Mouse (Mus musculus): ENCODE data around the gene Nectin2. TPM values are rescaled to one million over a fixed set of nuclear protein-coding genes. Genes with fewer than 3 reads are reported as not detected.
A peak's percentile ranks its signal among the peaks of the same experiment; 100 is the strongest.
"Not testable (repeated sequence)": the region's sequence is repeated elsewhere in the genome, so short reads cannot be mapped to it uniquely, and the experiment has no call there.

The Nectin2 gene
- total RNA-seq, 1 experiment from 2014 or later, result not detected

DNA sequence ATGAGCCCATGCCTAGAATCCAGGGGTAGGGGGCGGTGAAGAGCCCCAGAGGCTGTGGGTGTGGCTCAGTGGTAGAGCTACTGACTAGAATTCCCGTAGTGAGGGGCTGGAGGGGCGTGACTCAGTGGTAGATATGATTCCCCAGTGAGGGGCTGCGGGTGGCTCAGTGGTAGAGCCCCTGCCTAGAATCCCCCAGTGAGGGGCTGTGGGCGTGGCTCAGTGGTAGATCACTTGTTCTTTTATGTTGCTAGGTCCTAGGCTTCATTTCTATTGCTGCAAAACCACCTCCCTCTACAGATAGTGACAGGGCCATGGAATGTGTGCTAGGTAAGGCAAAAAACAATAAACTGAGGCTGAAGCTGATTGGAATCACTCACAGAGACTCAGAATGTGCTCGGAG lies 54.4 kb downstream of the Nectin2 start:
- no peak for ATAC-seq (replicated peaks; ENCODE audit: insufficient number of reproducible peaks, low FRiP score, low TSS enrichment, poor library complexity, severe bottlenecking)

DNA sequence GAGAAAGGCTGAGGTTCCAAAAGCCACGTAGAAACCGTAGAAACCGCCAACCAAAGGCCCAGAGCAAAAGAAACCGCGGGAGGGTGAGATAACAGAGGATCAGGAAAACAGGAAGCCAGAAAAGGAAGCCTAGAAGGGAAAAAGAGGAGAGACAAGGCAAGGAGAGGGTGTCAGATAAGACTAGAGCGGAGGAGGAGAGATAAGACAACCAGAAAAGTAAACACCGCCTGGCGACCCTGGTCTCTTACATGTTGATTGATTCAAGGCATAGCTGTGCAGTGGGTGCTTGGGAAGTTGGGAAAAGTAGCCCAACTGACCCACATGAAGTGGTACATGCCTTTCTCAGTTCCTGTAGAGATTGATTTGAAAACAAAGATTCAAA lies 55.1 kb downstream of the Nectin2 start:
- ATAC-seq (replicated peaks; ENCODE audit: insufficient number of reproducible peaks, low FRiP score, low TSS enrichment, poor library complexity, severe bottlenecking), result no peak

DNA sequence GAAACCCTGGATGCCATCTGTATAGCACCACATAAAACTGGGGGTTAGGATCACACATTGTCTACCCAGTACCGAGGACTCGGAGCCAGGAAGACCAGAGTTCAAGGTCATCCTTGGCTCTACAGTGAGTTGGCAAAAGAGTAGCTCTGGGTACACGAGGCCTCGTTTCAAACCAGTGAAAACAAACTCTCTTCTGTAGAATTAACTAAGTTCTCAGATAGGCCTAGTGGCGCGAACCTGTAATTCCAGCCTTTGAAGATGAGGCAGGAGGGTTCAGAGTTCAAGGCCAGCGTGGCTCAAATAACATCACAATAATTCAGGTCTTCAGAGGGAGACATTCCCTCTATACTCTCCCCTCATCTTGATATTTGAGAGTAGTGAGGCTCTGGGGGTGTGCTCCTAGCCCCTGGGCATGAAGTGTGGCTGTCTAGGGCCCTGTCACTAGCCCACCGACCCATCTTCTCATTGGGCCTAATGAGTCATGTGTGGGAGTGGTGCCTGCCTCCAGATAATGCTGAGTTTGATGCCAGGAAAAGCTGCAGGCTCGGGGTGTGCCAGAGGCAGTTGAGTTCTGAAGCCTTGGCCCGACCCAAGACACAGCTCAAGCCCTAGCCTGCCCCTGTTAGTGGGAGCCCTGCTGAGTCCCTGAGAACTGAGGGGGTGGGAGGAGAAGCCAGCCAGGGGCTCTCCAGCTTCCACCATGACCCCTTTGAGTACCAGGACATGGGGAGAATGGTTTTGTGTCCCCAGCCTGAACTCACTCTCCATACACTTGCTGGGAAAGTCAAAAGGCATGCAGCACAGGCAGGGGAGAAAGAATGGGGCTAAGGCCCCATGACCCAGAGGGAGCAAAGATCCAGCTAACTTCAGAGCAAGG lies 55.7 kb downstream of the Nectin2 start:
- ATAC-seq (replicated peaks; ENCODE audit: insufficient number of reproducible peaks, low FRiP score, low TSS enrichment, poor library complexity, severe bottlenecking), result no peak

DNA sequence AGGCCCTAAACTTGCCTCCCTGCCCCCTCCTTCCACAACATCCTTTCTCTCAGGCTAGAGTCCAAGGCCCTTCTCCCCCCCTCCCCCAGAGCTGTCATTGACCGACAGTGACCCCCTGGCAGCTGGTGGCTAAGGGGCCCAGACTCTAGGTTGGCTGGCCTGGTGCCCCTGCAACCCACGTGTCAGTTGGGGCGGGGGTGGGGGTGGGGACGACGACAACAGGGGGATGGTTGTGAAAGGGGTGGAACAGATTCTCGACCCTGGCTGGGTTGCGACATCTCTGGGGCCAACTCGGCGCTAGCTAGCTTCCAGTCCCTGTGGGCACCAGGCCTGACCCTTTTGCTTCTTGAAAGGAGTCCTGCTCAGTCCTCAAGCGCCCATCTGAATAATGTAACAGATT lies 56.9 kb downstream of the Nectin2 start:
- peak; percentile 60 for ATAC-seq (replicated peaks; ENCODE audit: insufficient number of reproducible peaks, low FRiP score, low TSS enrichment, poor library complexity, severe bottlenecking)

DNA sequence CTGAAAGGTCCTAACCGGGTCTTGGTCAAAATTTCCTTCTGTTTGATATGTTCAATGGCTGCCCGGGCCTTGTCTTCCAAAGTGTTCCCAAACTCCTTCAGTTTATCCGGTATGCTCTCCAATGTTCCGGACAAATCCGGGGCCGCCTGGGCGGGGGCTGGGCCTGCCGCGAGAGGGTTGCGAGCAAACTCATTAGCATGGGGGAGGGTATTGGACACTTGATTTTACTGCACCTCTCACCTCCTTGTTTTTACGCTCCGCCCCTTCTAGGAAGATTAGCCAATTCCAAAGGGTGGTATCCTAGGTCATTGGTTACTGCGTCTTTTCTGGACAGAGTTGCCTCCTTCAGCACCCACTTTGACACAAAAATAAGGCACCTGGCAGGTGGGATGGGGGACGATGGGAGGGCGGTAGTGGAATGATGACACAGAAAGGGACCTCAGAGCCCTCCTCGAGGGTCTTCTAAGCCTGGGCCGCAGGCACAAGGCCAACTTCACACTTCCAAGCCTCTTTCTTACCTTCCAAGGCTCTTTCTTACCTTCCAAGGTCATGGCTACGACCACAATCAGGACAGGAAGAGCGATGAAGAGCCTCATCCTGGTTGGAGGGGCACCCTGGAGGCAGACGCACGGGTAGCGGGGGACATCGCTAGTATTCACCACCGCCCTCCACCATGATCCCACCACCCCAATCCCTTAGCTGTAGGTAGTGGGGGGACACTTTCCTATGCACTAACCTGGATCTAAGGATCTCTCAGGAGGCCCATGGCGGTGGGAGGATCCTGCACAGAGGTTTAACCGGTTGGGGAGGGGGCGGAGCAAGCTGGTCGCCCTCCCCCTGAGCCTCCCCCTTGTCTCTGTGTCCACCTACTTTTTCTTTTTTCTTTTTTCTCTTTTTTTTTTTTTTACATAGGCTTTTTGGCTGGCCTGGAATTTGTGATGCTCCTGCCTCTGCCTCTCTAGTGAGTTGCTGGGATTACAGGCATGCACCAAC lies 58.1 kb downstream of the Nectin2 start, which contains the start of gene Apoc1:
Gene Apoc1, minus strand, starts transcription at position 788 of the 993 bp plus-strand sequence.
- no peak for ATAC-seq (replicated peaks; ENCODE audit: insufficient number of reproducible peaks, low FRiP score, low TSS enrichment, poor library complexity, severe bottlenecking)

DNA sequence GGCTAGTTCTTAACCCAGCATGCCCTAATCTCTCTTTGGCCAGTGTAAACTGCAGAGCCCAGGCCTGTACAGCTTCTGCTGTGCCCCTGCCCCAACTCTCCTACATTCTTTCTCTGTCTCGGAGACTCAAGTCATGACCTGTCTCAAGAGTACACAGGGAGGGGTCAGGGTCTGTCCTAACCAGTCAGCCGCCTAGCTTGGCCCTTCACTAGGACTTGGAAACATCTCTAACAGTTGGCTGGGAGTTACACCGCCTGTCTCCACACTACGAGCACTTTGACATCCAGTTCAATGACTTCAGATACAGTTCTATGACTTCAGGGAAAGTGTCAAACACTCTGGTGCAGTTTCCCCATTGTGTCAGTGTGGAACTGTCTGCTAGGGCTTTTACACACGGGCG lies 58.8 kb downstream of the Nectin2 start:
- no peak for ATAC-seq (replicated peaks; ENCODE audit: insufficient number of reproducible peaks, low FRiP score, low TSS enrichment, poor library complexity, severe bottlenecking)

DNA sequence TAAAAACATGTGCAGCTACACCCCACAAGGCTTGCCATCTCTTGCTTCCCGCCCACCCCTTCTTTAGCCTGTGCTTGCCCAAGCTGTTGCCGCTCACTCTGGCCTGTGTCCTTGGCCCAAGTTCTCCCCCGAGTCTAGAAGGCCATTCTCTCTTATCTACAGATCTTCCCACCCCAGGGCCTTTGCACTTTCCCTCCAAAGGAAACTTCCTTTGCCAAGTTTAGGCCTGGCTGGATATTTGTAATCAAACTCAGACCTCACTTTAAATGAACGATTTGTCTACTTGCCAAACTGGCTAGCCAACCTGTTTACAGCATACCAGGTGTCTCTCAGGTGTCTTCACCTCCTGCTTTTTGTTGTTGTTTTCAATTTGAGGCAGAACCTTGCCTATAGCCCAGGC lies 59.4 kb downstream of the Nectin2 start:
- ATAC-seq (replicated peaks; ENCODE audit: insufficient number of reproducible peaks, low FRiP score, low TSS enrichment, poor library complexity, severe bottlenecking), result no peak

DNA sequence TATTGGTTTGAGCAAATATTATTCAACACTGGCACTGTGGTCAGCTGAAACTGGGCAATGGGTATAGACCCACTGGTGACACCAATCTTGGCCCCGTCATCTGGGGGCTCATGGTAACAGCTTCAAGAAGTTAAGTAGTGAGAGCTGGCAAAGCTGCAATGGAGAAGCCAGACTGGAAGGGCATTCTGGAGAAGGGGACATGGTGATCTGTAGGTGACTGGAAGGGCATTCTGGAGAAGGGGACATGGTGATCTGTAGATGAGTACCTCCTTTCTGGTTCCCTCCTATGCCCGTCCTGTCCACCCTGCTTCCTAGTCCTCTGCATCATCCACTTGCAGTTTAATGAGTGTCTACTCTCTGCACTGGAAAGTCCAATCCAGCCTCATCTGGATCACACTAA lies 61.7 kb downstream of the Nectin2 start:
- no peak for ATAC-seq (replicated peaks; ENCODE audit: insufficient number of reproducible peaks, low FRiP score, low TSS enrichment, poor library complexity, severe bottlenecking)

DNA sequence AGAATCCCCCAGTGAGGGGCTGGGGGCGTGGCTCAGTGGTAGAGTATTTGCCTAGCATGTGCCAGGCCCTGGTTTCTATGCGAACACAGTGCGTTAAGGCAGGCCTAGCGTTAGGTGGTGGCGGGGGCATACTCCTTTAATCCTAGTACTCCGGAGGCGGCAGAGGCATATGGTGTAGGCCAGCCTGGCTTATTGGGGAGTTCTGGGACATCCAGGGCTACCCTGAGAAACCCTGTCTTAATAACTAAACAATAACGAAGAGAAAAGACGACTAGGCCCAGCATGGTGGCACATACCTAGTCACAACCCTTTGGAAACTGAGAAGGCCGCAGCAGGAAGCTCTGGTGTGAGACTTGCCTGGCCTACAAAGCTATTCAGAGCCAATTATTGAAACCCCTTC lies 62.2 kb downstream of the Nectin2 start:
- no peak for ATAC-seq (replicated peaks; ENCODE audit: insufficient number of reproducible peaks, low FRiP score, low TSS enrichment, poor library complexity, severe bottlenecking)

DNA sequence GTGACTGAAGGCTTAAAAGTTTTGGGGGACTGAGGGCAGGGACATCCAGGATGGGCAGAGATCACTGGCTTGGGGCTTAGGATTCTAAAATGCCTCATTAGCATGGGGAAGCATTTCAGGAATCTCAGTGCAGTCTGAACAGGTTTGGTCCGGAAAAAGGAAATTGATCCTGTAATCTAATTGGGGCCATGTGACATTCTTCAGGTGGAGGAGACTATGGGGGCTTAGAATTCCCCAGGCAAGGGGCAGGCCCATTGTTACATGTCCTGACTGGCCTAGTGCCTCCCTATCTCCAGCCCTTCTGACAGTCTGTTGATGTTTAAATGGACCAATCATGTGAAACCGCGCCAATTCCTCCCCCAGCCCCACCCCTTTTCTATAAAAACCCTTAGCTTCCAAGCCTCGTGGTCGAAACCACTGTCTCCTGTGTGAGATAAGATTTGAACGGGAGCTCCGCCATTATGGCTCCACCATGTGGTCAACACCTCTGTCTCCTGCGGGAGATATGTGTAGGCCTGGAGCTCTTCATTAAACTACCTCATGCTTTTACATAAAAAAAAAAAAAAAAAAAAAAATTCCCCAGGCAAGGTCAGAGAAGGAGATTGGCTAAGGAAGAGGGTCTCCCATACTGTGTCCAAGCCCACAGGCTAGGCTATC lies 63.2 kb downstream of the Nectin2 start:
- ATAC-seq (replicated peaks; ENCODE audit: insufficient number of reproducible peaks, low FRiP score, low TSS enrichment, poor library complexity, severe bottlenecking), result not testable (repeated sequence)

DNA sequence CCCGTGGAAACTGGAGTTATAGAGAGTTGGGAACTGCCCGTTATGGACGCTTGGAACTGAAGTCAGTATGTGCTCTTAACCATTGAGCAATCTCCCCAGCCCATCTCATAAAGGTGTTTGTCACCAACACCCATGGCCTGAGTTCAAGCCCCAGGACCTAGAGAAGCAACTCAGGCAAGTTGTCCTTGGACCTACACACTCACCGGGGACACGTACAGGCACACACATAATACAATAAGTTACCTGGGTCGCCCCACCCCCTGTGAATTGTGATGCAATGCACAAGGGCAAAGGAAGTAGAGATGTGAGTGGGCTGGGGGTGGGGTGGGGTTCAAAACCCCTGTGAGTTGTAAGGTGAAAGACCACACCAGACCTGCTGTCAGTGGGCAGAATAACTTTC lies 63.8 kb downstream of the Nectin2 start:
- no peak for ATAC-seq (replicated peaks; ENCODE audit: insufficient number of reproducible peaks, low FRiP score, low TSS enrichment, poor library complexity, severe bottlenecking)

DNA sequence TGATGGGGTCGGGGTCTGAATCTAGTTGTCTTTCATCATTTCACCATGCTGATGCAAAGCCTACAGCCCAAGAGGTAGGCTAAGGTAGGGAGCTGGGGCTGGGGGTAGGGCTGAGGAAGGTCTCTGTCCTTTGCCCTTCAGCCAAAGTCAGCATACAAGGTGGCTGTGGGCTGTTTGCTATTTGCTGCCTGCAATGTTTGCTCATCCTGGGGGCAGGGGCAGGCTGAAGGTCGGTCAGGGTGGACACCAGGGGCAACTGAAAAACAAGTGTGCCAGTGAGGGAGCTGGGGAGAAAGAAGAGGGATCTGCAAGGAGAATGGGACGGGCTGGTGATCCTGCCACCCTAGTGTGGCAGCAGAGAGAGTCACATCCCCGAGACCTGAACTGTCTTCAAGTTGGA lies 64.9 kb downstream of the Nectin2 start:
- no peak for ATAC-seq (replicated peaks; ENCODE audit: insufficient number of reproducible peaks, low FRiP score, low TSS enrichment, poor library complexity, severe bottlenecking)

DNA sequence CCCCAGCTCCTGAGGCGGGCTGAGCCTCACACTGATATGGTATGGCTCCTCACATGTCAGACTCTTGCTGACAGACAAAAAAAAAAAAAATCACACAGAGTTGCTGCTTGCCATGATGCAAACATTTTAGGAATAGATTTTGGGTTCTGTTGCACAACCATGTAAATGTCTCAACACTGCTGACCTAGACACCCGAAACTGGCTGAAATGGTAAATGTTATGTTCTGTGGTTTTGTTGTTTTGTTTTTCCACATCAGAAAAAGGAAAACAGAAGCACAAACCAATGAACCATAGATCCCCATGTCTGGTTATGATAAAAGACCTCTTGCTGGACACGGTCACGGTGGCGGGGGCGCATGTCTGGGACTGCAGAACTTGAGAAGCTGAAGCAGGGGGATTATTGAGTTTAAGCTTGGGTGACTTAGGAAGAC lies 66.5 kb downstream of the Nectin2 start:
- ATAC-seq (replicated peaks; ENCODE audit: insufficient number of reproducible peaks, low FRiP score, low TSS enrichment, poor library complexity, severe bottlenecking), result peak; percentile 86

DNA sequence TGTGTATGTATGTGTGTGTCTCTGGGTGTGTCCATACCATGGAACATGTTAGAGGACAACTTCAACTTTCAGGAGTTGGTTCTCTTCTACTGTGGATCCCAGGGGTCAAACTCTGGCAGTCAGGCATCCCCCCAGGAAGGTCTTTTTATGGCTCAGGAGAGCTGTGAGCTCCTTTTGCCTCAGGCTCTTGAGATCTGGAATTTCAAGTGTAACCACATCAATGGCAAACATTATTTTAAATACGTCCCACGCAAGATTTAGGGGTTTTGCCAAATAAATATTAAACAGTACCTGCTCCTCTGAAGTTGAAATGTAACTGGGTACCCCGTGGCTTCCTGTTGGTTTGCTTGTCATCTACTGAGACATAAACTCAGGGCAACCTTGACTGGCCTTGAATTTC lies 67.3 kb downstream of the Nectin2 start:
- no peak for ATAC-seq (replicated peaks; ENCODE audit: insufficient number of reproducible peaks, low FRiP score, low TSS enrichment, poor library complexity, severe bottlenecking)

DNA sequence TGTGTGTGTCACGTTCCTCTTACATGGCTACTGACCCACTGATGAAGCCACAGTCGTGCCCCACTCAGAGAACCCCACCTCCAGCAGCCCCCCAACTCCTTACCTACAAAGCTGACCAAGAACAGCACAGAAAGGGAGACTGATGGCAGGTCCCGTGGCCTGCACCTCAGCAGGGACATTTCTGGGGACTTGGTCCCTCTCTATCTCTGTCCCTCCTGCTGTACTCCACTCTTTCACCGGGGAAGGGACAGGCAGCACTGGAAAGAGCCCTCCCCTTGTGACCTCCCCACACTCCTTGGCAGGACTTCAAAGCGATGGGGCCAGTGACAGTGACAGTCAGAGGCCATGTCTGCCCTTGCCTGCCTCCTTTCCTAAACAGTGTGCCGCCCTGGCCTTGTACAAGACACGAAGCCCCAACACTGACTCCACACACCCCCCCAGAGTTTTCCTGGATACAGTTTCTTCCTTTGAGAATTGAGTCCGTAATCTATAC lies 69.0 kb downstream of the Nectin2 start, which contains the start of the genes Gm44805 and Apoc4:
Gene Gm44805, minus strand, starts transcription at position 222 of the 493 bp plus-strand sequence.
Gene Apoc4, minus strand, starts transcription at position 278 of the 493 bp plus-strand sequence.
- no peak for ATAC-seq (replicated peaks; ENCODE audit: insufficient number of reproducible peaks, low FRiP score, low TSS enrichment, poor library complexity, severe bottlenecking)

DNA sequence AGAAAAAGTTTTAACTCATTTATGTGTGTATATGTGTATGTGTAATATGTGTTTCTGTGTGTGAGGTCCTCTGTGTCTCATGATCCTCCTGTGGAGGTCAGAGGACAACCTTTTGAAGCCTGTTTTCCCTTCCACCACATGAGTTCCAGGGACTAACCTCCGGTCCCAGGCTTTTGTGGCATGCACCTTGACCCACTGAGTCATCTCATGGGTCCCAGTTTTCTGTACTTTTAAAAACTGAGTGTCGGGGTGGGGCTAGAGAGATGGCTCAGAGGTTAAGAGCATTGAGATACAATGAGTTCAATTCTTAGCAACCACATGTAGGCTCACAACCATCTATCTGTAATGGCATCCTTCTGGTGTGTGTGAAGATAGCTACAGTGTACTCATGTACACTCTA lies 69.6 kb downstream of the Nectin2 start:
- ATAC-seq (replicated peaks; ENCODE audit: insufficient number of reproducible peaks, low FRiP score, low TSS enrichment, poor library complexity, severe bottlenecking), result no peak

DNA sequence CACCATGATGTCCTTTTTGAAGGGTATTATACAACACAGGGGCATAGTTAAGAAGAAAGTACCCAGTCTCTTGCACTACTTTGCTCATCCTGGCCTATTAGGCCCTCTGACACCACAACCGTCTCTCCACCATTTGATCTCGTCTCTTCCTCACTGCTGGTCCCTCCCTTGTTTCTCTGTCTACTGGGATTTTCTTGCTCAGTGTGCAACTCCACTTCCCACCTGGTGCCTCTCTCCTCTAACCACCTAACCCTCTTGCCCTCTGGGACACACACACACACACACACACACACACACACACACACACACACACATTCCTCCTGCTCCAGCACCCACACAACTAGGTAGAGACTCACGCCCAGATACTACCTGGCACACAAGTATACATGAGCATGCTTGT lies 71.4 kb downstream of the Nectin2 start:
- no peak for ATAC-seq (replicated peaks; ENCODE audit: insufficient number of reproducible peaks, low FRiP score, low TSS enrichment, poor library complexity, severe bottlenecking)

DNA sequence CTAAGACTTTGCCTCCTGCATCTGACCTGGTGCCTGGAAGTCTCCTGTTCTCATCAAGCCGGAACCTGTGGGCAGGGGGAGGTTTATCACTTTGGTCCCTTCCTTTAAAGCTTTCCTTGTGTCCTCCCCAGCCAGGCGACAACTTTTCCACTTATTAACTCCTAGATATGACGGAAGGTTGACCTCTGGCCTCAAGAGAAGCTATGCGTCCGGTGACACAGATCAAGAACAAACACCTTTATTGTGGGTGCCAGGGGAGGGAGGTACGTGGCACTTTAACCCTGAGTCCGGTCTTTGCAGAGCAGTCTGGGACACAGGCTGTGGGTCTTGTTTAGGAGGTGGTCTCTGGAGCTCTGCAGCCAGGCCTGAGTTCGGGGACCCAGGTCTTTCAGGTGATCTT lies 72.4 kb downstream of the Nectin2 start, which contains the start of gene Apoc2:
Gene Apoc2, minus strand, starts transcription at position 70 of the 400 bp plus-strand sequence.
- ATAC-seq (replicated peaks; ENCODE audit: insufficient number of reproducible peaks, low FRiP score, low TSS enrichment, poor library complexity, severe bottlenecking), result no peak

DNA sequence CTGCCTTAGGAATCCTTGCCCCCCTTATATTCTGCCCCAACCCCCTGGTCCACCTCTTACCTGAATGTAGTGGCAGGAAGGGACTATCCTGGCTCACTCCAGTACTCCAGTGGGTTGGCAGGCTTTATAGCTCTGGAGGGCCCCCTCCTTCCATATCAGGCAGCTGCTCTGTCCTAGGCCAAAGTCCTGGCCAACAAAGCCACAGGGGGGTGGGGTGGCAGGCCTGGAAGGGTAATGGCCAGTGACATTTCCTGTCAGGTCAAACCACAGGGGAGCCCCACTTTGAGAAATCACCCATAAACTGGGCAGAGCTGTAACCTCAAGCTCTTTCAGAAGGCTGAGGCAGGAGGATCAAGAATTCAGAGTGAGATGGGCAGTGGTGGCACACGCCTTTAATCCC lies 73.6 kb downstream of the Nectin2 start:
- ATAC-seq (replicated peaks; ENCODE audit: insufficient number of reproducible peaks, low FRiP score, low TSS enrichment, poor library complexity, severe bottlenecking), result peak; percentile 67

Data from monocyte, adult 5-6 weeks (primary cell).